Mouse (Mus musculus) frontal cortex, postnatal 10 days (tissue): ENCODE results near the gene Fam221b.

Experiments used
- DNase-seq, 2 experiments: peaks; one replicate each; pipeline ENCODE4 v3.0.0; 2022; ENCODE audit warnings: low spot score in 2 of 2, mixed read lengths in 1 of 2

Gene Fam221b

GRCm38 (mm10) chr4:43668782-43669427 is at the start of gene Fam221b, which contains the start of gene Tmem8b:
Fam221b (minus strand) TSS chr4:43669145.
Tmem8b (plus strand) TSS chr4:43668971.
- DNase-seq, result peak; percentile 74 to 88

- DNase-seq, result no peak
Measured at GRCm38 (mm10) chr4:43713652-43714219, 44.8 kb upstream of the Fam221b start.

GRCm38 (mm10) chr4:43711821-43712220 is 42.9 kb upstream of the Fam221b start:
- DNase-seq, result peak in 1 of 2 experiments; percentile 70

GRCm38 (mm10) chr4:43709869-43710268 is 40.9 kb upstream of the Fam221b start, which contains the start of gene Olfr71:
Olfr71 (minus strand) TSS chr4:43710255.
- no peak for DNase-seq

GRCm38 (mm10) chr4:43705991-43706390 is 37.0 kb upstream of the Fam221b start:
- no peak for DNase-seq

- no peak for DNase-seq
Measured at GRCm38 (mm10) chr4:43703851-43704250, 34.9 kb upstream of the Fam221b start.

- no peak for DNase-seq
Measured at GRCm38 (mm10) chr4:43703439-43703838, 34.5 kb upstream of the Fam221b start.

GRCm38 (mm10) chr4:43700707-43701106 is 31.8 kb upstream of the Fam221b start, which contains the start of gene Olfr70:
Olfr70 (minus strand) TSS chr4:43700807.
- no peak for DNase-seq

GRCm38 (mm10) chr4:43696561-43696960 is 27.6 kb upstream of the Fam221b start:
- DNase-seq, result no peak

GRCm38 (mm10) chr4:43695249-43695671 is 26.3 kb upstream of the Fam221b start:
- DNase-seq, result no peak

GRCm38 (mm10) chr4:43694439-43695248 is 25.7 kb upstream of the Fam221b start:
- no peak for DNase-seq

GRCm38 (mm10) chr4:43693806-43694241 is 24.9 kb upstream of the Fam221b start:
- no peak for DNase-seq

- DNase-seq, result no peak
Measured at GRCm38 (mm10) chr4:43691026-43691425, 22.1 kb upstream of the Fam221b start.

- no peak for DNase-seq
Measured at GRCm38 (mm10) chr4:43690021-43690420, 21.1 kb upstream of the Fam221b start.

GRCm38 (mm10) chr4:43679416-43680043 is 10.6 kb upstream of the Fam221b start:
- no peak for DNase-seq

- no peak for DNase-seq
Measured at GRCm38 (mm10) chr4:43678541-43678940, 9.6 kb upstream of the Fam221b start.

- DNase-seq, result no peak
Measured at GRCm38 (mm10) chr4:43675608-43676007, 6.7 kb upstream of the Fam221b start.

GRCm38 (mm10) chr4:43674974-43675373 is 6.0 kb upstream of the Fam221b start:
- no peak for DNase-seq

- DNase-seq, result no peak
Measured at GRCm38 (mm10) chr4:43673703-43674102, 4.8 kb upstream of the Fam221b start.

GRCm38 (mm10) chr4:43672070-43672469 is 3.1 kb upstream of the Fam221b start:
- DNase-seq, result peak in 1 of 2 experiments; percentile 81

- DNase-seq, result no peak
Measured at GRCm38 (mm10) chr4:43669428-43669794, 466 bp upstream of the Fam221b start.

- no peak for DNase-seq
Measured at GRCm38 (mm10) chr4:43666412-43666811, 2.5 kb downstream of the Fam221b start.
